Mouse (Mus musculus) monocyte, adult 2 months (primary cell): Measurements from ENCODE around the gene Clasp1.

Experiments used
- DNase-seq, 2 experiments: peaks; one replicate each; pipeline ENCODE4 v3.0.0; 2022; ENCODE audit warnings: low spot score in 2 of 2, low read depth in 1 of 2

Gene Clasp1

GRCm38 (mm10) chr1:118494551-118494950, 105.7 kb downstream of the Clasp1 start:
- DNase-seq: no peak

- peak; percentile 7 to 62 for DNase-seq
Observed at GRCm38 (mm10) chr1:118498311-118498710, 109.5 kb downstream of the Clasp1 start.

GRCm38 (mm10) chr1:118500606-118501005, 111.7 kb downstream of the Clasp1 start:
- no peak for DNase-seq

GRCm38 (mm10) chr1:118501691-118502090, 112.8 kb downstream of the Clasp1 start:
- DNase-seq: no peak

GRCm38 (mm10) chr1:118505746-118506145, 116.9 kb downstream of the Clasp1 start:
- DNase-seq: no peak

GRCm38 (mm10) chr1:118510996-118511395, 122.1 kb downstream of the Clasp1 start:
- no peak for DNase-seq

GRCm38 (mm10) chr1:118511738-118512530, 123.1 kb downstream of the Clasp1 start:
- no peak for DNase-seq

- no peak for DNase-seq
Observed at GRCm38 (mm10) chr1:118516256-118516655, 127.4 kb downstream of the Clasp1 start.

- DNase-seq: no peak
Observed at GRCm38 (mm10) chr1:118523161-118523560, 134.3 kb downstream of the Clasp1 start.

- DNase-seq: no peak
Observed at GRCm38 (mm10) chr1:118525336-118525735, 136.5 kb downstream of the Clasp1 start.

GRCm38 (mm10) chr1:118529213-118529612, 140.4 kb downstream of the Clasp1 start:
- no peak for DNase-seq

- no peak for DNase-seq
Observed at GRCm38 (mm10) chr1:118531259-118531658, 142.4 kb downstream of the Clasp1 start.

- DNase-seq: no peak
Observed at GRCm38 (mm10) chr1:118536021-118536420, 147.2 kb downstream of the Clasp1 start.

- no peak for DNase-seq
Observed at GRCm38 (mm10) chr1:118539046-118539445, 150.2 kb downstream of the Clasp1 start.

GRCm38 (mm10) chr1:118542880-118543279, 154.0 kb downstream of the Clasp1 start:
- no peak for DNase-seq

GRCm38 (mm10) chr1:118548769-118549168, 159.9 kb downstream of the Clasp1 start:
- DNase-seq: no peak

GRCm38 (mm10) chr1:118551152-118551551, 162.3 kb downstream of the Clasp1 start:
- no peak for DNase-seq

GRCm38 (mm10) chr1:118552071-118552470, 163.2 kb downstream of the Clasp1 start:
- no peak for DNase-seq

- no peak for DNase-seq
Observed at GRCm38 (mm10) chr1:118553045-118553444, 164.2 kb downstream of the Clasp1 start.

- DNase-seq: no peak
Observed at GRCm38 (mm10) chr1:118553451-118553850, 164.6 kb downstream of the Clasp1 start.

GRCm38 (mm10) chr1:118554961-118555360, 166.1 kb downstream of the Clasp1 start:
- DNase-seq: no peak

- no peak for DNase-seq
Observed at GRCm38 (mm10) chr1:118559716-118560115, 170.9 kb downstream of the Clasp1 start.

- no peak for DNase-seq
Observed at GRCm38 (mm10) chr1:118564561-118564960, 175.7 kb downstream of the Clasp1 start.
